Mouse (Mus musculus) spleen, postnatal 36 days (tissue): ENCODE data around the gene Pde6b.
A peak's percentile ranks its signal among the peaks of the same experiment; 100 is the strongest.

ENCODE experiments used
- DNase-seq, 2 experiments: peaks; one replicate each; pipeline ENCODE4 v3.0.0; 2022; ENCODE audit warnings: low spot score in 2 of 2, mixed read lengths in 1 of 2

Gene Pde6b

GRCm38 (mm10) chr5:108388201-108388600 lies at the start of gene Pde6b:
TSS of gene Pde6b (plus strand) at chr5:108388391.
- no peak for DNase-seq

- DNase-seq: no peak
Observed at GRCm38 (mm10) chr5:108343680-108344170, 44.5 kb upstream of the Pde6b start.

DNA sequence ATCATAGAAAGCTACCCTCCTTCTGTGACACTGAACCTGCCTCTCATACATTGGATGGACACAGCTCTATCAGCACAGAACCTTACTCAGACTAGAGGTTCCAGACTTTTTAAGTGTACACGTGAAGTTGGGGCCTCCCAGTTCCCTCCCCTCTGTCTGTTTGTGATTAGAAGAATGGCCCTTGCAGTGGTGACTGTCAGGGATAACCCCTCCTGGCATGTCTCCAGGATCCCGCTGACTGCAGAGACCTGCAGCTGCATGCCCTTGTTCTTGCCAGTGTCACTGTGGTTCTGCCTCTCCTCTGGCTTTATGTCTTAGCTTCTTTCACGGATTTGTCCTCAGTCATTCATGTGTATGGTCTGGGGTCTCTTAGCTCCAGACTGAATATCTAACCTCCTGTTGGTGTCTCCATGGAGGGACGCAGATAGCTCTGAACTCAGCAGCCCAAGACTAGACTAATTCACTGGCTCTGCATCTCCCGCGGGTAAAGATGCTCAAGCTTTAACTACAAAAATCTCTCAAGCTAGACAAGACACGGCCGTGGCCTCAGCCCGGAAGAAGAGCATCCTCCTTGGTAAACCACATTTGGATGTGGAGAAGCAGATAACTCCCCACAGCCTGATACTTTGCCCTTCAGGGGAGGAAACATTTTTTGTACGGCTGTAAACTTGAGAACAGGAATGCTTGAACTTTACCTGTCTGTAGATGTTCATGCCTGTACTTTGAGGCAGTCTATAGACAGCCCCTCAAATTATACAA lies 42.7 kb upstream of the Pde6b start:
- DNase-seq: peak in 1 of 2 experiments; percentile 10

GRCm38 (mm10) chr5:108347843-108348242 lies 40.3 kb upstream of the Pde6b start:
- no peak for DNase-seq

DNA sequence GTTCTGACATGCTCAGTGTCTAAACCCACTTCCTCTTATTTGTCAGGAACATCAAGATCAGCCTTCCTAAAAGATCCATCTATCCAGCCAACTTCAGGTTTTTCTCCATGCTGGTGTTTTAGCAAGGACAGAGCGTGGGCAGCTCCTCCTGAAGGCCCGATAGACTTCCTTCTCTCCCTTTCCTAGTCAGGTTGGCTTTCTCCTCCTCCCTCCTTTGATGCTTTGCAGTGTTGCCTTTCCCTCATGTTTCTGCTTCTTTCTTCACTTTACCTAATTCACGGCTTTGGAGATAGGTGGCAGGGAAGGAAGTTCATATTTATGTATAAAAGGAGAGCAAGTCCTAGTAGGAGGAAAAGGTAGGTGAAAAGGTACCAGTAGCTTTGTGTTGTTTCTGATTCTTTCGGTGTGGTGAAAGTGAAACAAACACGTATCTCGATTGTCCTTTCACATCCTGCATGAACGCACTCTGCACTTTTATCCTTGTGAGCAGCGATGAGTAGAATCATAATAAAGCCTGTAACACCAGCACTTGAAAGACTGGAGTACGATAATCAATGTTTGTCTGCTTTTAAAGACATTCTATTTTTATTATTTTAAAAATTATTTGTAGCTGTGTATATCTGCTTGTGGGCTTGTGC lies 38.6 kb upstream of the Pde6b start:
- no peak for DNase-seq

DNA sequence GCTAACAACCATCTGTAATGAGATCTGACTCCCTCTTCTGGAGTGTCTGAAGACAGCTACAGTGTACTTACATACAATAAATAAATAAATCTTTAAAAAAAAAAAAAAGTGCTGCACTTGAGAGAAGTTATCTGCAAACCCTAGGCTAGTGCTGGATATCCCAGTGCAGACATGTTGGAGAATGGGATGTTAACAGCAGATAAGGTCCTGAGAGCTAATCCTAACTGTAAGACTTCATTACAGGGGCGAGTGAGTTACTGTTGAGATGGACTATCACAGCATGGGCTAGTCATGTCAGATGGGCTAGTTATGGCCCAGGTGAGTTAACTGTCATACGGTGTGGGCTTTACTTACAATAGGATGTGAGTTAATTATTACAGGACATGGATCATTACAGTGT lies 34.1 kb upstream of the Pde6b start:
- DNase-seq: no peak

- DNase-seq: no peak
Observed at GRCm38 (mm10) chr5:108357862-108358261, 30.3 kb upstream of the Pde6b start.

DNA sequence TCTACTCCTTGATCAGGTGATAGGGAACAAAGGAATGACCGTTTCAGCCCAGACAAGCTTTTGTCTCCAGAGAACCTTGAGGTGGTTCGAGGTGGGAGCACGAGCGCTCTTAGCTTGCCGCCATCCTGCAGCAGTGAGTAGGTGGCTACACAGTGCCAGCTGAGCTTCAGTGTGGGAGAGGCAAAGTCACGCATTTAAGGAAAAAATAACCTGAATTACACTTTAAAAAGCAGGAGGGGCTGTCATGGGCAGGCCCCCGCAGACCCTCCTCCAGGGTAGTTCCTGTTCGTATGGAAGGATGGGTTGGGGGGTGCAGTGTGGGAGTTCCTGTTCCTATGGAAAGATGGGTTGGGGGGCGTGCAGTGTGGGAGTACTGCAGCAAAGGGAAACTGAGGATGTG lies 28.7 kb upstream of the Pde6b start:
- DNase-seq: no peak

- DNase-seq: no peak
Observed at GRCm38 (mm10) chr5:108360211-108360610, 28.0 kb upstream of the Pde6b start.

- DNase-seq: no peak
Observed at GRCm38 (mm10) chr5:108362330-108362729, 25.9 kb upstream of the Pde6b start.

DNA sequence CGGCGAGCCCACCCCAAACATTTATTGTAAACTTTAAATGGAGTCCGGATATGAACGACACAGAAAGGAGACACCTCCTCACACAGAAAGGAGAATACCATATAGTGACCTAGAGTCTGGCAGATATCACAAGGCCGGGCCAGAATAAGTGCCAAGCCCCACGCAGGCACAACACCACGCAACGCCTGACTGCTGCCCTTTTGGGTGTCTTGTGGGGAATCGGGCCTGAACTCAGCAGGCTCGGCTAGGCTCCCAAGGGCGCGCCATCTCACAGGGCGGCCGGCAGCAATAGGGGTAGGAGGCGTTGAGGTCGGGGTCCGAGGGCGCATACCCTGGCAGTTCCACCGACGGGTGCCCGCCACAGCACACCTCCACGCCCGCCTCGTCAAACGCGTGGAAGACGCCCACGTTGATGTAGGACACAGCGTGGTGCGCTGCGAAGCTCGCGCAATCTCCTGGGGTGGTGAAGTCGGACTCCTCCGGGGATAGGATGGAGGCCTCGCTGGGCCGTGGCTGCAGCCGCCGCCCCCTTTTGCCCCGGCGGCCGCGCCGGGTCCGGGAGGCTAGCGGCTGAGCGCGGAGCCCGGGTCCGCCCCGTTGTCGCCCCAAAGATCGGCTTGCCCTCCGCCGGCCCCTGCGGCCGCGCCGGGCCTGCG lies 21.7 kb upstream of the Pde6b start:
- no peak for DNase-seq

DNA sequence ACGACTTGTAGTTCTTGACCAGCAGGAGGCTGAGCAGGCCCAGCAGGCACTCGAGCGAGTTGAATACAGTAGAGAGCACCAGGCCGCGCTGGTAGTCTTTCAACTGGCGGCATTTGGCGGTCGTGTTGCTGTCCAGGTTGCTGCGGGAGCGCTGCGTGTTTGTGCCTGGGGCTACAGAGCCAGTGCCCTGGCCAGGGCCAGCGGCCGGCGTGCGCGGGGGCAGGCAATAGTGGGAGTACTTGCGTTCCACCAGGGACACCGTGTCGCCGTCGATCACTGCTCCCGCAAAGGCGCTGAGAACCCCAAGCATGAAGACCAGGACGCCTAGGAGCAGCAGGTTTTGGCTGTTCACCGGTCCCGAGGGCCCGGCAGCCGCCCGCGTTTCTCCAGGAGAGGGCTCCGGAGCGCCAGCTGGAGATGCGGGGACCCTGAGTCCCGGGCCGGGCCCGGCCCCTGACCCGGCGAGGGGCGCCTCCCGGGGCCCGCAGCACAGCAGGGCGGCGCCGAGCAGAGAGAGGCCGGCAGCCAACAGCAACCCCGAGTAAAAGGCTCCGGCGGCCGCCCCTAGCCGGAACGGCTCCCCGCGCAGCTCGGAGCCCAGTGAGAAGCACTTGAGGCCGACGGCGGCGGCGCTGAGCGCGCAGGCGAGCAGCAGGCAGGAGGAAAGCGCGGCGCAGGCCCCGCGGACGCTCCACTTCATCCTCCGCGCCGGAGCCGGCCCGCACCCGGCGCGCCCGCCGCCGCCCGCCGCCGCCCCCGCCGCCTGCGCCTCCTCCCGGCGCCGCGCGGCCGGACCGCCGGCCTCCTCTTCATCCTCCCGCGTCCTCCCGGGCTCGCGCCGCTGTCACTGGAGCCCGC lies 21.0 kb upstream of the Pde6b start:
- DNase-seq: no peak

DNA sequence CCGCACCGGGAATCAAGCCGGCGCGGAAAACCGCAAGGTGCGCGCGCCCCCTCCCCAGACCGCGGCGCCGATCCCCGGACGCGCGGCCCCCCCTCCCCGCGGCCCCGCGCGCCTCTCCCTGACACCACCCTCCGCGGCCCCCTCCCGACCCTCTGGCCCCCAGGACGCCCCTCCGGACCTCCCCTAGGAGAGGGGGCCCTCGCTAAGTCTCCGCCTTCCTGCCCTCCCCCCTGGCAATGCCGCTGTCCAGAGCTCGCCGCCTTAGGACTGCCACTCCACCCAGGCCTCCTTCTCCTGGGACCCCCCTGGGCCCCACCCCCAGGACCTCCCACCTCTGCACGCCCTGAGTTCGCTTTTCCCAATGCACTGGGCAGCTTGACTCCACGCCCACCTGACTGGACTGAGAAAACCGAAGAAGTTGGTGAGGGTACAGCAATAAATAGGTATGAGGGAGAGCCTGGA lies 20.3 kb upstream of the Pde6b start, which contains the start of gene Gm42517:
Gene Gm42517 (minus strand): TSS at position 52 of the 462 bp plus-strand sequence.
- no peak for DNase-seq

GRCm38 (mm10) chr5:108368446-108368845 lies 19.7 kb upstream of the Pde6b start:
- no peak for DNase-seq

DNA sequence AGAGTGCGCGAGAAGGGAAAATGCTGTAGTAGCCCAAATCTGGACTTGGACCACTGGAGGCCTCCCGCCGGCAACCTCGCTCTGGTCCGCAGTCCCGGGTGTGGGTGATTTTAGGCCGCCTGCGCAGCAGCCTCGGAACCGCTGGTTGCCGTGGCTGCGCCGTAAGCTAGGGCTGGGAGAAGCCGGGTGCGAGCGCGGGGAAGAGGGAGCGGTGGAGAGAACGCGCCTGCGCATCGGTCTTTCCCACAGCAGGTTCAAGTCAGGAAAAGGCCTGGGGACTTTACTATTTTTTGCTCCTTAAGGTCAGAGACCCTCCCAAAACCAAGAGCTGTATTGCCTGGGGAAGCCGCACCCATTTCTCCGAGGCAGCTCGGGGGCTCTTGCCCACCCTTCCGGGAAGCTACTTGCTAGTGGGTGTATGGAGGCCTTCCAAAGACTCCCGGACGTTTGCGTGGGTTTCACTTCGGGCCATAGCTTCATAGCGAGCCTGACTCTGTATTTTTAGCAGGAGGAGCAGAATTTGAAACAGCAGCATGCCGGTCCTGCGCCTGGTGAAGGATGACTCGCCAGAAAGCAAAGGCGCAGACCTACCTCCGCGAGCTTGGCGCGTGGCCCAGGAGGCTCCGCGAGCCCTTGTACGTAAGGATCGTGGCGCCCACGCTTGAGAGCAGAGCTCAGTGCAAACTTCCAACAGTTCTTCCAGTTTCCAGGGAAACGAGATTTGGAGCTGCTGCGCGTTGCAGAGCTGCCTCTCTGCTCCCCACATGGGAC lies 19.2 kb upstream of the Pde6b start:
- DNase-seq: no peak

GRCm38 (mm10) chr5:108369964-108370363 lies 18.2 kb upstream of the Pde6b start:
- no peak for DNase-seq

DNA sequence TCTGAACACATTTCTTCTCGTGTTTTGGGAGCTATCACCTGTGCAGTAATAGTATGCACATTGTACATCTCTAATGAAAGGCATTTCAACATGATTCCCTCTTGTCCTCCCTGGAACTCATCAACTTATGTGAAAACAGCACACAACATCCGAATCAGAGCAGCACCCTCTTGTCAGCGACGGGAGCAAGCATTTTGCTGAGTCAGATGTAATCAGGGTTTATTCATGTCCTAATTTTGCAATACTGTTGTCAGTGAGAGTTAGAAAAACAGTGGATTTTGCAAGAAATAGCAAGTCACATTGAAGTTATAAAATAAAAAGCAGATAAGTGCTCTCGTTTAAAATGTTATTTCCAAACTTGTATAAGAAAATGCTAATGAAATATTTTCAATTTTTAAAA lies 14.1 kb upstream of the Pde6b start:
- no peak for DNase-seq

DNA sequence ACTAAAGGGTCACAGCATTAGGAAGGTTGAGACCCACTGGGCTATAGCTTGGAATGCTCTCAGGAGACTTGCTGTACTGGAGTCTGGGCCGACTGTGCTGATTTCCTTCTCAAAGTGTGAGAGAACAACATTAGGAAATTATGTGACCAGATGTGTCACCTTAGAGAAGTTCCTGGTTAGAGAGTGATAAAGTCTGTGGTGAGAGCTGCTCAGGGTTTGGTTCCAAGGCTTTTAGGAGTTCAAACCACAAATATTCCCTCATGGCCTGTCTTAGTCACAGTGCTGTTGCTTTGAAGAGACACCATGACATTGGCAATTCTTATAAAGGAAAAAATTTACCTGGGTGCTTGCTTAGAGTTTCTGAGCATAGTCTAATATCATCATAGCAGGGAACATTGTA lies 12.1 kb upstream of the Pde6b start:
- no peak for DNase-seq

DNA sequence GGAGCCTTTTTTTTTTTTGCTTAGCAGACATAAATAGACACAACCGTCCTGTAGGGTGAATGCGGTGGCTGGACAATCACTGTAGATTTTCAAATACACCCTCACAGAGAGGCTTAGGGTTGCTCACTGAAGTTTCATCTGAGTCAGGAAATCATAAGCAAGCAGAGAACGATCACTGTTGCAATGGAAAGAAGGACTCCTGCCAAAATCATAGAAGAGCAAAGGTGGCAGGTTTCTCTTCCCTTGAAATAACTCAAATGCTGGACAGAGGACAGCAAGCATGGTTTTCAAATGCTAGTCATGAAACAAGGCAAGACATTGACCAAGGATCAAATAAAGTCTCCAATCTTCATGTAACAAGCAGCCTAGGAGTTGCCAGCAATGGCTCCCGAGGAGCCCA lies 9.8 kb upstream of the Pde6b start:
- DNase-seq: no peak

- no peak for DNase-seq
Observed at GRCm38 (mm10) chr5:108385632-108386031, 2.6 kb upstream of the Pde6b start.

- no peak for DNase-seq
Observed at GRCm38 (mm10) chr5:108386449-108386848, 1.7 kb upstream of the Pde6b start.
